Mouse (Mus musculus) skeletal muscle tissue, adult 2 months (tissue): ENCODE results near the gene Hes2.

Experiments used
- DNase-seq: peaks from one replicate; pipeline ENCODE4 v3.0.0-alpha.2; 2012; ENCODE audit warnings: low read depth, low spot score

Gene Hes2

GRCm38 (mm10) chr4:152158585-152159284 lies at the start of gene Hes2:
TSS of gene Hes2 (plus strand) at chr4:152158867.
- no peak for DNase-seq

GRCm38 (mm10) chr4:152109509-152109908 lies 49.2 kb upstream of the Hes2 start:
- DNase-seq: no peak

GRCm38 (mm10) chr4:152110689-152111088 lies 48.0 kb upstream of the Hes2 start:
- DNase-seq: no peak

- DNase-seq: no peak
Measured at GRCm38 (mm10) chr4:152112329-152112728, 46.3 kb upstream of the Hes2 start.

GRCm38 (mm10) chr4:152114080-152114479 lies 44.6 kb upstream of the Hes2 start:
- DNase-seq: no peak

GRCm38 (mm10) chr4:152115921-152116612 lies 42.6 kb upstream of the Hes2 start, which contains the start of gene Tnfrsf25:
TSS of gene Tnfrsf25 (plus strand) at chr4:152115934.
- no peak for DNase-seq

GRCm38 (mm10) chr4:152117538-152117937 lies 41.1 kb upstream of the Hes2 start:
- DNase-seq: no peak

- DNase-seq: no peak
Measured at GRCm38 (mm10) chr4:152119396-152120292, 39.0 kb upstream of the Hes2 start.

- no peak for DNase-seq
Measured at GRCm38 (mm10) chr4:152120311-152121182, 38.1 kb upstream of the Hes2 start.

GRCm38 (mm10) chr4:152121183-152121505 lies 37.5 kb upstream of the Hes2 start:
- DNase-seq: no peak

- DNase-seq: no peak
Measured at GRCm38 (mm10) chr4:152124361-152124961, 34.2 kb upstream of the Hes2 start.

- no peak for DNase-seq
Measured at GRCm38 (mm10) chr4:152125161-152126025, 33.3 kb upstream of the Hes2 start.

- DNase-seq: no peak
Measured at GRCm38 (mm10) chr4:152126026-152126920, 32.4 kb upstream of the Hes2 start.

- no peak for DNase-seq
Measured at GRCm38 (mm10) chr4:152127884-152128283, 30.8 kb upstream of the Hes2 start.

GRCm38 (mm10) chr4:152128784-152129183 lies 29.9 kb upstream of the Hes2 start:
- DNase-seq: no peak

- DNase-seq: no peak
Measured at GRCm38 (mm10) chr4:152129395-152129930, 29.2 kb upstream of the Hes2 start.

GRCm38 (mm10) chr4:152130771-152131653 lies 27.7 kb upstream of the Hes2 start:
- no peak for DNase-seq
